Mouse (Mus musculus) cerebellum, adult 11-12 months (tissue): Measurements from ENCODE around the gene Rtn4rl1.

Experiments used
- DNase-seq: peaks from one replicate; pipeline ENCODE4 v3.0.0; 2022

Gene Rtn4rl1

GRCm38 (mm10) chr11:75214081-75214950 lies 20.7 kb downstream of the Rtn4rl1 start:
- DNase-seq = no peak

- no peak for DNase-seq
These were observed 26.5 kb downstream of the Rtn4rl1 start for GRCm38 (mm10) chr11:75220115-75220514.

DNA sequence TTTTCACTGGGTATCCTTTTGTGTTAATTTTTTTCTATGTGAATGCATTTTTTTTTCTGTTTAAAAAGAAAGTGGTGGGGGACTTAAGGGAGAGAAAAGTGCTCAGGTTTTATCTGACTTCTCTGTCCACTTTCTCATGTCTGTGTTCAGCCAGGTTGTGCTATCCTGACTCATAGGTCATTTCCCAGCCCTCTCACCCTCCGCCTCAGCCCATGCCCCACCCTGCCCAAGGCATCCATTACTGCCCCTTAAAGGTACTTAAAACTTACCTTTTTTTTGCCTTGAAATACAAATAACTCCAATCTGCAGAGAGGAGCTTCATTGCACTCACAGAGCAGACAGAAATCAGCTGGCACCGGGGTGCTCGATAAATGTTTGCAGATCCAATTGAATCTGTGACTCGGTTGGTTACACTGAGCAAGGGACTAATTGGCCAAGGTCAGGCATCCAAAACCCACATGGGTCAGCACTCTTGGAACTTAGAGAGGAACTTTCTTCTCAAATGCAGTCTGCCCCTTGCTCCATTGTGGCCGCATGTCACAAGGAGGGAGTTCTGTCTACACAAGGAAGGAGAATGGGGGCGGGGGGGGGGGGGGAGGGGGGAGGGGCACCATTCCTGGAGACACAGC lies 27.0 kb downstream of the Rtn4rl1 start:
- no peak for DNase-seq

GRCm38 (mm10) chr11:75224062-75224461 lies 30.5 kb downstream of the Rtn4rl1 start:
- DNase-seq = no peak

DNA sequence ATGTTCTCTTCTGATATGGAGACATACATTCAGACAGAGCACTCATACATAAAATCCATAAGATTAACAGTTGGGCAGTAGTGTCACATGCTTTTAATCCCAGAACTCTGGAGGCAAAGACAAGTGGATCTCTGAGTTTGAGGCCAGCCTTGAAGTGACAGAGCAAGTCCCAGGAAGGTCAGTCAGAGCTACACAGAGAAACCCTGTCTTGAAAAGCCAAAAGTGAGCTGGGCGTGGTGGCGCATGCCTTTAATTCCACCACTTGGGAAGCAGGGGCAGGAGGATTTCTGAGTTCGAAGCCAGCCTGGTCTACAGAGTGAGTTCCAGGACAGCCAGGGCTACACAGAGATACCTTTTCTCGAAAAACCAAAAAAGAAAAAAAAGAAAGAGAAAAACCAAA lies 31.3 kb downstream of the Rtn4rl1 start:
- no peak for DNase-seq

- DNase-seq = no peak
These were observed 34.0 kb downstream of the Rtn4rl1 start for GRCm38 (mm10) chr11:75227632-75228031.

DNA sequence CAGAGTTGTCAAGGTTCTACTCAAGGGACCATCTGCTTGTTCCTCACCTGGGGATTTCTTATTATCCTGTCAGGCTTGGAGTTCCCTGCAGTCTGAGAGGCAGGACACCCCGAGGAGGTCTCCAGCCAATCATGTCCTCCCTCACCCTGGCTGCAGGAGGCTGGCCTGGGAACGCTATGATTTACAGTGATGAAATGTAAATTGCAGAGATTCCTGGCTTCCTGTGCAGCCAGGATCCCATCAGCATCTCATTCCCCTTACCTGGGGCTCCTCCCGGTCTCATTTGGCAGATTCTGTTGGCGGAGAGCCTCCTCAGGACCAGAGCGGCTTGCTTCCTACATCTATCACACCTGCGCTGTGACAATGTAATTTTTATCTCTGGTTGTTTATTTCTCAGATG lies 35.7 kb downstream of the Rtn4rl1 start:
- DNase-seq = peak; percentile 63

- no peak for DNase-seq
These were observed 36.7 kb downstream of the Rtn4rl1 start for GRCm38 (mm10) chr11:75230272-75230760.

DNA sequence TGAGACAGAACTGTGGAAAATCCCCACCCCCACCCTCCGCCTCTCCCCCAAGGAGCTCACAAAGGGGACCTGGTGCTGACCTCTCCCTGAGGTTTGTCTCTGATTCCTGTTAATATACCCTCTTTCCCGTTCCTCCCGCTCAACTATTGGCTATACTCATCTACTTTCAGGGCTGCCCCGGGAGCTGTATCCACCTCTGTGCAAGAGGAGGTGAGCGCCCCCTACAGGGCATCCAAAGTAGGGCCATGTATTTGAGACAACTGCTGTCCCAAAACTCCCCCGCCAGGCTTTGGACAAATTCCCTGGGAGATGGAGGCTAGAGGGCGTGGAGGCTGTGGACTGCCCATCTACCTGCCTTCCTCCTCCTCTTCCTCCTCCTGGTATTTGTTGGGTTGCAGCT lies 38.2 kb downstream of the Rtn4rl1 start:
- peak; percentile 81 for DNase-seq

DNA sequence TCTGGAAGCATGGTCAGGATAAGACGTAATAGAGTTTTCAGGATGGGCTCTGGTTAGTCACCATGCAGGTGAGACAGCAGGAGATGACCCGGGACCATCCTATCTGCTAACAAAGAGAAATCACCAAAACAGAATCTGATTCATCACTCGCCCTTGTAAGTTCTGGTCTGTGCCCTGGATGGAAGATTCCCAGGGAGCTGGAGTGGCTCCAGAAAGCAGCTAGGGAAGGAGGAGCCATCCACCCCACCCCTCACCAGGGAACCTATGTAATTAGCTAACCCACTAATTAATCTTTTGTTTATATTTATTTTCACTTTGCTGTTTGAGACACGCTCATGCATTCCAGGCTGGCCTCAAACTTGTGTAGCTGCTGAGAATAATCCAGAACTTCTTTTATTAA lies 38.9 kb downstream of the Rtn4rl1 start:
- no peak for DNase-seq

- DNase-seq = peak; percentile 71
These were observed 41.2 kb downstream of the Rtn4rl1 start for GRCm38 (mm10) chr11:75234745-75235144.

- peak; percentile 96 for DNase-seq
These were observed 46.8 kb downstream of the Rtn4rl1 start for GRCm38 (mm10) chr11:75240158-75240934.

- no peak for DNase-seq
These were observed 49.2 kb downstream of the Rtn4rl1 start for GRCm38 (mm10) chr11:75242710-75243255.

DNA sequence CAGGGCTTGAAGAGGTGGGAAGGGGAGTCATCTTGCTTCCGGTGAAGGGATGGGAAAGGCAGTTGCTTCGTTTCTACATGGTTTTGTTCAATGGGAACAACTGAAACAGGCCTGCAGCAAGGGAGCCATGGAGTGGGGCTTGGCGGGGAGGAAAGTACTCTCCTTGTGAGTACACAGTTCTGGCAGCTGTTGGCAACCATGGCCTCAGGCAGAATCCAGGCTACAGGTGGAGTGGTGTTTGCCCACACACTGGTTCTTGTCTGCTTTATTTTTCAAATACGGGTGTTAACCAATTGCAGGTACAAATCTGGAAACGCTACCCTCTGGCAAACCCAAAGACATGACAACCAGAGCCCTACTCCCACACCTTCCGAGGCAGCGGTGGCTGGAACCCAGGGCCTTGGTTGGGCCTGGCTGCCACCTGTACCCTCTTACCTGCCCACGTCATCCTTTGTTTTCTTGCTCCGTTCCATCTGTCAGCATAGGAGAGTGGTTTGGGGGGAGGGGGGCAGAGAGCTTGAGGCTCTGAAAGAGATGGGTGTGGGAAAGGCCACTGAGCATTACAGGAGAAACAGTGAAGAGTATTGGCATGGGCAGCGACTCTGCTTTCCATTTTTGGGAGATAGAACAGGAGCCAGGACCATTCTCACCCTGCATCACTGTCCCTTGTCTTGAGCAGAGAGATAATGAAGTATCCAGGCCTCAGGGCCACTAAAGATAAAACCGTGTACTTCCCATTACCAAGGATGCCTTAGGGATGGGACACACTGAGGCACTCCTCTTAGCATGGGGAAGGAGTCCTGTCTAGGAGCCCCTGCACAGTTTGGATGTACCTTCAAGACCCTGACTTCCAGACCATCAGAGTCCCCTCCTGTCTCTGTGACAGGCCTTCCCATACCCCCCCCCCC lies 51.0 kb downstream of the Rtn4rl1 start:
- DNase-seq = no peak

- DNase-seq = no peak
These were observed 52.1 kb downstream of the Rtn4rl1 start for GRCm38 (mm10) chr11:75245372-75246330.

GRCm38 (mm10) chr11:75246589-75246988 lies 53.0 kb downstream of the Rtn4rl1 start:
- no peak for DNase-seq

DNA sequence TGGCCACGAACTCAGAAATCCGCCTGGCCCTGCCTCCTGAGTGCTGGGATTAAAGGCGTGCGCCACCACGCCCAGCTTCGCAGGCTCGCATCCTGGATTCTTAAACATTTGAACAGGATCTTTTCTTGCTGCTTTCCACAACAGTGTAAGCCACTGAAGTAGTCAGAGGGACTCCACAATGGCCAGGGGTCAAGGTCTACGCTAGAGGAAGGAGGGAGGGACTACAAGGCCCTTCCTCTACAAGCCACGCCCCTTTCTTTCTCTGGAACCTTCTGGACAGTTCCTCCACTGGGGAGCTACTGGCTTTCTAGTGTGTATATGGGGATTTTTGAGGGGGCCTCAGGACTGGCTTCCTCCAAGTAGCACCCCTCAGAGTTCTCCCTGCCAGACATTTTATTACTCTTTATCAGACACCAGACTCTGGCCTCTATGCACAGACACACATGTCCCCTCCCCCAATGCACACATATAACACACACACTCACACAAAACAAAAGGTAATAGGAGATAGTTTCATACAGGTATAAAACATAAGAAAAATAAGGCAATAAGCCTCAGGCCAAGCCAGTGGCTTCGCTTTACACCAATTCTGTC lies 53.7 kb downstream of the Rtn4rl1 start:
- DNase-seq = no peak

DNA sequence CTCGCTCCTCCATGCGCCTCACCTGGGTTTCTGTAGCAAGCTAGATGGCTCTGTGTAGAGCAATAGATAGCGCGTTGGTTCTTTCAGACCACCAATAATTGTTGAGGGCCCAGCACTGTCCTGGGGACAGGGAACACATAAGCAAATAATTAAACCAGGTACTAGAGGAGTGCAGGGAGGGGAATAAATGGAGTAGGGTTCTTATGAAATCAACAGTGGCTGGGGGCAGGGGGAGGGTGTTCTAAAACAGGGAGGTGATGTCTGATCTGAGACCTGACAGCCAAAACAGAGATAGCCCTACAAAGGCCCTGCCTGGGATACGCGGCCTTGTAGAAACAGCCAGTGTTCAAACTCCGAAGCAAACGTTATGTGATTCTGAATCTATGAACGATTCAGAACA lies 56.0 kb downstream of the Rtn4rl1 start:
- no peak for DNase-seq

GRCm38 (mm10) chr11:75251006-75251512 lies 57.5 kb downstream of the Rtn4rl1 start:
- no peak for DNase-seq

GRCm38 (mm10) chr11:75251557-75252070 lies 58.0 kb downstream of the Rtn4rl1 start:
- DNase-seq = no peak
